Mouse (Mus musculus) ES-Bruce4 (cell line): ENCODE data around the gene Zbtb7a.

Source experiments
- CTCF ChIP-seq: IDR thresholded peaks from one replicate; pipeline ENCODE4 v1.8.1; 2011; ENCODE audit warnings: low read depth, low read length
- EP300 ChIP-seq: IDR thresholded peaks from 2 replicates; pipeline ENCODE4 v1.6.1; 2011; ENCODE audit warnings: low read depth, low read length; ENCODE audit not compliant: insufficient read depth
- POLR2A ChIP-seq: IDR thresholded peaks from one replicate; pipeline ENCODE4 v1.8.1; 2011; ENCODE audit warnings: low read length; ENCODE audit not compliant: insufficient read depth

GRCm38 (mm10) chr10:81167200-81168086 lies 32.4 kb downstream of the Zbtb7a start, which contains the start of gene Pias4:
- TF ChIP-seq EP300 (no peak), CTCF (no peak), POLR2A (no peak)
